Mouse (Mus musculus) embryonic facial prominence, embryonic 13.5 days (tissue): ENCODE data around the gene Gm10762. TPM values are rescaled to one million over a fixed set of nuclear protein-coding genes. Genes with fewer than 3 reads are reported as not detected.
A peak's percentile ranks its signal among the peaks of the same experiment; 100 is the strongest.

ENCODE experiments used
- ATAC-seq: fragments of 200-750 bp; cut with Nextera tagmentation; 2 replicates; pipeline ENCODE4 v1.8.0; 2017; ENCODE audit warnings: low read depth; ENCODE audit not compliant: insufficient number of reproducible peaks, insufficient read depth, low FRiP score, low TSS enrichment
- H3K27ac ChIP-seq: fragments of 300-500 bp; sonication (generic); 2 replicates; pipeline ENCODE4 v1.5.1; 2015; ENCODE audit warnings: moderate library complexity, mild to moderate bottlenecking, inconsistent platforms
- H3K27me3 ChIP-seq: fragments of 300-500 bp; sonication (generic); 2 replicates; pipeline ENCODE4 v1.6.1; 2015; ENCODE audit warnings: mild to moderate bottlenecking, inconsistent platforms
- H3K36me3 ChIP-seq: fragments of 300-500 bp; sonication (generic); 2 replicates; pipeline ENCODE4 v1.6.1; 2015; ENCODE audit warnings: mild to moderate bottlenecking, inconsistent platforms
- H3K4me1 ChIP-seq: fragments of 300-500 bp; sonication (generic); 2 replicates; pipeline ENCODE4 v1.6.1; 2015; ENCODE audit warnings: inconsistent platforms
- H3K4me2 ChIP-seq: fragments of 300-500 bp; sonication (generic); 2 replicates; pipeline ENCODE4 v1.6.1; 2015; ENCODE audit warnings: moderate library complexity, mild to moderate bottlenecking, inconsistent platforms
- H3K4me3 ChIP-seq: fragments of 300-500 bp; sonication (generic); 2 replicates; pipeline ENCODE4 v1.5.1; 2015; ENCODE audit warnings: mild to moderate bottlenecking, inconsistent platforms
- H3K9ac ChIP-seq: fragments of 300-500 bp; sonication (generic); 2 replicates; pipeline ENCODE4 v1.6.1; 2015; ENCODE audit warnings: mild to moderate bottlenecking, inconsistent platforms
- H3K9me3 ChIP-seq: fragments of 300-500 bp; sonication (generic); 2 replicates; pipeline ENCODE4 v1.6.1; 2016; ENCODE audit warnings: inconsistent platforms
- WGBS: fragments of 180-500 bp; shearing (Covaris S2); methylation state at CpG from one replicate; pipeline ENCODE4 v1.1.7; 2015; ENCODE audit warnings: mixed read lengths; 5-methylcytosine and 5-hydroxymethylcytosine counted together
- microRNA-seq: library from miRNA; unstranded; fragments of <30 nt; microRNA quantifications from one replicate; pipeline ENCODE4, GENCODE M21; 2016
- polyA plus RNA-seq: library from polyadenylated mRNA; unstranded; fragments of >200 nt; fragmentation: Nextera tagmentation; extraction: Ambion mirVana; gene quantifications from 2 replicates; pipeline ENCODE4 v1.2.1, GENCODE M21; 2015

Gm10762 gene
- polyA plus RNA-seq, 1 experiment from 2014 or later: 24.1 TPM

DNA sequence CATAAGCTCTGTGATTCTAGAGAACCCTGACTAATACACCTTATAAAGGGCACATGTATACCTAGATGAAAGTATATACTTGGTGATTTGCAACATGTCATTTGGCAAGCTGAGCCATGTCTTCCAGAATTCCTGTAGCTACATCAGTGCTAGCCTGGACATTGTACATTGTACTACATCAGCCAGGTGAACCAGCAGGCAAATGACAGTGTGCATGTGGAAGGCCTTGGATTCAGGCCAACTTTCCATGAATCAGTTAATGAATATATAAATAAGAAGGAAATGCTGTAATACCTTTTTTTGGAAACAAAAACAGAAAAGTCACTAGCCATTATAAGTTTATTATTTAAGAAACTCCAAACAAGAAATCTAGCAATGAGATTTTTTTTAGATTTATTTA, 13.3 kb downstream of the Gm10762 start:
- H3K4me1 ChIP-seq: no peaks in the 10 kb centered on the region
- no peaks in the 10 kb centered on the region for H3K36me3 ChIP-seq
- no peak overlapping the region for H3K27ac ChIP-seq
- H3K27me3 ChIP-seq: 0 out of 2 replicates have a peak, but pooled peaks cover 3% of the 10 kb centered on the region
- H3K4me3 ChIP-seq: no peak overlapping the region
- H3K9ac ChIP-seq: no peak overlapping the region
- H3K4me2 ChIP-seq: no peak overlapping the region
- ATAC-seq: no peak
- no peaks in the 10 kb centered on the region for H3K9me3 ChIP-seq

DNA sequence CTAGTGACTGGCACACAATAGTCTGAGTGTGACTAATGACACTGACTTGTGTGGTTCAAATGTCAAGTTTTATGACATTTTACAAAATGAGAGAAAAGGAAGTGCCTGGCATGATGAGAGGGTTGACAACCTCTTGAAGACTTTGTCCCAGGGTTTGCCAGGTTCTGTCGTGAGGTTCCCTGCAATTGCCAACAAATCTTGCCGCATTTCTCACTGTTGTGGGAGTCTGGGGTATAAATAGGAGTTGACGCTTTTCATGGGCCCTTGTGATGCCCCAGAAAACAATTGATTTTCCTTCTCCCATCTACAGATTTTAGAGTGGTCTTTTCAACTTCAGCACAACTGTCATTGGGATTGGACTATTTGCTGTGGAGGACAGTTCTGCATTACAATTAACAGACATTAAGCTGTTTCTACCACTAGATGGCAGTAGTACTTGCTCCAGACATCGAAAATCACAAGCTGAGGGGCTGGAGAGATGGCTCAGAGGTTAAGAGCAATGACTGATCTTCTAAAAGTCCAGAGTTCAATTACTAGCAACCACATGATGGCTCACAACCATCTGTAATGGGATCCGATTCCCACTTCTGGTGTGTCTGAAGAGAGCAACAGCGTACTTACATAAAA, 19.4 kb downstream of the Gm10762 start:
- WGBS: 32% methylated on average over 6 of the region's 6 CpGs
- Histone ChIP-seq H3K4me1 (peaks cover under 1% of the 10 kb centered on the region; the same call in 1 of the 2 replicates), H3K4me2 (no peak overlapping the region), H3K9ac (no peak overlapping the region), H3K27me3 (0 out of 2 replicates have a peak, but pooled peaks cover 3% of the 10 kb centered on the region), H3K9me3 (no peaks in the 10 kb centered on the region), H3K36me3 (no peaks in the 10 kb centered on the region), H3K27ac (no peak overlapping the region), H3K4me3 (no peak overlapping the region)
- ATAC-seq: no peak

DNA sequence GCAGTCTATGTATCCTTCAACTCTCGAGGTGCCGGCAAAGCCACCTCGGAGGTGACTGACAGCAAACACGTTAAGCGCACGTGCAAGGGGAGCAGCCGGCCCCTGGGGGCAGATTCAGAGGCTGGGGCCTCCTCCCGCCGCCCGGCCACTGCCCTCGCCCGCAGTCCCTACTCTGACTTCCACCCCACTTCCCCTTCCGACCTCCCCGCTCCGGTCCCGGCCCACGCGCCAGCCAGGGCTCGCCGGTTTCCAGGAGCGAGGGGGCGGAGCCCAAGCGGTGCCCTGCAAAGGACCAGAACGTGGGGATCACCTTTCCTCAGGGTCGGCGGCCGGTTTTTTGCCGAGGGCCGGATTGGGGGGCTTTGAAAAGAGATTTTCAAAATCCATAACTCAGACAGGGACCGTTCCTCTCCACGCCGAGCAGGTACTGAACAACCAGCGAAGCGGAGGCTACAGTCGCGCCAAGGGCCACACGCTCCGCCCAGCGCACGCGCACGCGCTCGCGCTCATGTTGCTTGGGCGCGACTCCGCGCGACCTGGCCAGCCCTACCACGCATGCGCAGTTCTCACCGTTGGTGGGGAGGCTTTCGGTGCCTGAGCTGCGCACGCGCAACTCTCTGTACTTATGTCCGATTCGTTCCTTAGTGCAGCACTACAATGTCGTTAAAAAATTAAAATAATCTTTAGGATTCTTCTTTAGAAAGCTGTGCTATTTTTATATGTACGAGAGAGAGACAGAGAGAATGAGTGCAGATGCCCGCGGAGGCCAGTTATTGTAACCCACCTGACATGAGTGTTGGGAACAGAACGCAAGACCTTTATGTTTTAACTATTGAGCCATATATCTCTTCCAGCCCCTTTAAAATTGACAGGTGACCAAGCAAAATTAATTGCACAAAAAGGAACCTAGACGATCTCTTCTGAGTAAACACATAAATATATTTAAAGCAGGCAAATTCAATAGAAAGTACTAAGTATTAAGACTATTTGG, 23.7 kb downstream of the Gm10762 start, which contains the start of gene Zc3h8:
Gene Zc3h8, minus strand, starts transcription at position 540 of the 991 bp plus-strand sequence.
- Histone ChIP-seq H3K36me3 (peaks cover under 1% of the 10 kb centered on the region; the same call in 1 of the 2 replicates), H3K27ac (peak within 1 kb of the TSS; percentile 89), H3K4me3 (peak within 1 kb of the TSS; percentile 80), H3K9ac (peak within 1 kb of the TSS; percentile 83), H3K4me1 (peaks cover 4% of the 10 kb centered on the region; the same call in 1 of the 2 replicates), H3K9me3 (no peaks in the 10 kb centered on the region), H3K27me3 (no peaks in the 10 kb centered on the region), H3K4me2 (peak within 1 kb of the TSS; percentile 78)
- WGBS: 1% methylated on average over 65 of the region's 65 CpGs
- peak; percentile 90 for ATAC-seq

DNA sequence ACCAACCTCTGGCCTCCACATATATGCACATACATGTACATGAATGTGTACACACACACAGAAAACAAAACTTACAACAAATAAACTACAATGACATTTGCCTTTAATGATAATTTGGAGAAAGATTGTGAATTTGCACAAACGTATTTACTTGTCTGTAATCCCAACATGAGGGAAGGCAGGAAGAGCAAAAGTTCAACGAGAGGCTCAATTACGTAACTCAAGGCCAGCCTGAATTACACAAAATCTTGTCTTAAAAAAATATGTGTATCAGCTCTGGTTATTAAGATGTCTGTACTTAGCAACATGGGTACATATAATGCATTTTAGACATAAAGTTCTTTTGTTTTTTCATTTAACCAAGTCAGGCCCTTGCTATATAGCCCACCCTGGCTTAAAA, 31.3 kb downstream of the Gm10762 start:
- 78% methylated on average over 3 of the region's 3 CpGs for WGBS

DNA sequence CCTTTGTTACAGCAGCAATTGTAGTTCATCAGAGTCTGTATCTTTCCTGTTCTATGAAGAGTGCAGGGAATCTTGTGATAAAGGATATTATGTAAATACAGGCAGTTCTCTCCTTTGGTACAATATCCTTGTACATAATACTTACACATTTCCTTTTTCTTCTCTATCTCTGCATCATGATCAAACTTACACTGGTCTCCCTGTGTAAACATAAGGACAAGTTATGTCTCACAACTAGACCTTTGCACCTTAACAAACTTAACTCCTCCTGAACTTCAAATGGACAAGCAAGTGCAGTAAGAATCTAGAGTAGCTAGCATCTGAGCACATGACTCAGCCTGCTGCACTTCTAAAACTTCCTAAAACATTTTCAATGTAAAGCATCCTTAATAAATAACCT, 36.8 kb downstream of the Gm10762 start:
- peaks cover 45% of the 10 kb centered on the region for H3K36me3 ChIP-seq
- no peaks in the 10 kb centered on the region for H3K9me3 ChIP-seq
- H3K27ac ChIP-seq: no peak overlapping the region
- no peak overlapping the region for H3K4me2 ChIP-seq
- H3K4me3 ChIP-seq: no peak overlapping the region
- no peaks in the 10 kb centered on the region for H3K4me1 ChIP-seq
- ATAC-seq: no peak
- no peak overlapping the region for H3K9ac ChIP-seq
- no peaks in the 10 kb centered on the region for H3K27me3 ChIP-seq

More for the DNA sequence above, 31.3 kb downstream of the Gm10762 start:
- ATAC-seq: no peak
- Histone ChIP-seq H3K4me3 (no peak overlapping the region), H3K4me1 (no peaks in the 10 kb centered on the region), H3K27ac (no peak overlapping the region), H3K9me3 (no peaks in the 10 kb centered on the region), H3K27me3 (no peaks in the 10 kb centered on the region), H3K9ac (no peak overlapping the region), H3K4me2 (no peak overlapping the region), H3K36me3 (peaks cover 26% of the 10 kb centered on the region)

DNA sequence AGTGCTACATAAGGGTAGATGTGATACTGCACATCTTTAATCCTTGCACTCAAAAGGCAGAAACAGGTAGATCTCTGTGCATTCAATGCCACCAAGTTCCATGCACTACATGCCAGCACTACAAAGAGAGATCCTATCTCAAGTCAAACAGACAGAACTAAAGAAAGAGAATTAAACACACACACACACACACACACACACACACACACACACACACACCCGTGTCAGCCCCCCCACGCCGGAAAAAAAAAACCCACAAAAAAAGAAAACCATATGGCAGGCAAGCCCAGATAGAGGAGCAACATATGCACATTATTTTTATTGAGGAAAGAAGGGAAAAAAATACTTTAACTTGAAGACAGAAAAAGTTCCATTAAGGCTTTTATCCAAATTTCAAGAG, 39.1 kb downstream of the Gm10762 start:
- Histone ChIP-seq H3K4me1 (no peaks in the 10 kb centered on the region), H3K36me3 (peaks cover 37% of the 10 kb centered on the region), H3K27me3 (no peaks in the 10 kb centered on the region), H3K4me3 (no peak overlapping the region), H3K9me3 (no peaks in the 10 kb centered on the region), H3K4me2 (no peak overlapping the region), H3K27ac (no peak overlapping the region), H3K9ac (no peak overlapping the region)
- 65% methylated on average over 3 of the region's 3 CpGs for WGBS
- ATAC-seq: no peak

DNA sequence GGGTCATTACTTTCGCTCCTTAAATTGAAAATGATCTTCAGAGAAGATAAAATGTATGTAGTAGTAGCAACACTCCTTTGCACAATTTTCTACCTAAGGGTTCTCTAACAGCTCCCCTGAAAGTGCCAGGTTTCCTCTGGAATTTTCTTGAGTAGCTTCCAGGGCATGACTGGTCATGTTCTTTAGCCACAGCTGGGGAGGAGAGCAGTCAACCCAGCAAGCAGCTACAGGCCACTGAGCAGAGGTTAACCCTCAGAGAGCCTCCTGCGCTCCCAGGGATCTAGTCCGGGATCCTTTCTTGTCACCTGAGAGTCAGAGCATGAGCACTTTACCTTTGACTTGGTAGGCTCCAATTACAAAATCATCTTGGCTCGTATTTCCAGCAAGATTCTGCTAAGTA, 42.7 kb downstream of the Gm10762 start:
- 76% methylated on average over 4 of the region's 4 CpGs for WGBS
- H3K9ac ChIP-seq: no peak overlapping the region
- H3K36me3 ChIP-seq: peaks cover 27% of the 10 kb centered on the region
- ATAC-seq: no peak
- H3K4me3 ChIP-seq: no peak overlapping the region
- H3K27ac ChIP-seq: no peak overlapping the region
- no peaks in the 10 kb centered on the region for H3K27me3 ChIP-seq
- no peaks in the 10 kb centered on the region for H3K4me1 ChIP-seq
- H3K9me3 ChIP-seq: no peaks in the 10 kb centered on the region
- no peak overlapping the region for H3K4me2 ChIP-seq

Small RNA genes lying within 50 kb of the gene (microRNA-seq; reads per million reads assigned to microRNA genes)
- not detected for gene Gm22859

Other genes starting within 250 kb of the Gm10762 start
- gene Tmem87b, start 149.6 kb downstream of the Gm10762 start, polyA plus RNA-seq: 28.4 and 32.0 TPM in 2 replicates
- 2.9 and 3.4 TPM in 2 replicates for gene Fbln7, start 104.7 kb downstream of the Gm10762 start, polyA plus RNA-seq
- gene Zc3h8, start 23.6 kb downstream of the Gm10762 start, polyA plus RNA-seq: 8.8 and 8.9 TPM in 2 replicates
- 2.3 and 3.7 TPM in 2 replicates for gene Zc3h6, start 323 bp downstream of the Gm10762 start, polyA plus RNA-seq
- 0.06 and 0.10 TPM in 2 replicates for gene Vinac1, start 80.4 kb upstream of the Gm10762 start, polyA plus RNA-seq
- gene Ttl, start 98.2 kb upstream of the Gm10762 start, polyA plus RNA-seq: 19.6 and 20.4 TPM in 2 replicates
- gene Polr1b, start 133.3 kb upstream of the Gm10762 start, polyA plus RNA-seq: 27.3 and 29.4 TPM in 2 replicates
- gene Chchd5, start 162.0 kb upstream of the Gm10762 start, polyA plus RNA-seq: 29.8 and 31.7 TPM in 2 replicates
- 30.4 TPM in 2 replicates for gene Slc20a1, start 231.0 kb upstream of the Gm10762 start, polyA plus RNA-seq